Mouse (Mus musculus): ENCODE measurements around the gene Dnajc22. TPM values are rescaled to one million over a fixed set of nuclear protein-coding genes. Genes with fewer than 3 reads are reported as not detected.

The Dnajc22 gene
- polyA plus RNA-seq, 1 experiment from 2014 or later, result 0.21 TPM

DNA sequence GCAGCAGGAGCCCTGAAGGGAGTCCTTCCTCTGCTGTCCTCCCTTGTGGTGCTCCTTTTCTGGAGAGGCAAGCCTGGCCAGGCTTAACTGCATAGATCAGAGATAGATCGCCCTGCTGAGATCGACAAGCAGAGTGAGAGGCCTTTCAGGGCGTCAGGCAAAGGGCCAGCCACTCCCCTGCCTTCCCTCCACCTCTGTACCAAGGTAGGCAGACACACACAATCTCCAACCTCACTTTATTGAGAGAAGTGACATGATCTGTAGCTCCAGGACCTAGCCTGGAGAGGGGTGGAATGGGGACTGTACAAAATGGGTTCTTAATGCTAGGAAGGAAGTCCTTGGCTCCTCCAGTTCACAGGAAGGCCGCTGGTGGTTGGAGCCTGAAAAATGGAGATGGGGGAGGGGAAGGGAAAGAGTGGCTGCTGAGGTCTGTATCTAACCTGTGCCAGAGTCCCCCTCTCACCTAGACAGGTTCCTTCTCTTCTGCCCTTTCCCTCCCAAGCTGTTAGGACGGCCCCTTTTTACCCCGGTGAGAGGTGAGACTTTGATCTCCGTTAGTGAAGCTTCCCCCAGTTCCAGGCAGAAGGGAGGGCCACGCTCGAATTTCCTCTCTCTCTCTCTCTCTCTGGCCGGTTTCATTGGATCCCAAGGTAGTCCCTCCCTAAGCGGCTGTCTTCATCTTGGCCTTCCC, 9.0 kb upstream of the Dnajc22 start:
- 9% methylated on average over 11 of the region's 11 CpGs for WGBS
- H3K4me2 ChIP-seq (ENCODE audit: low read depth, low read length), result no peak overlapping the region
- no peak overlapping the region for H3K9ac ChIP-seq (replicated peaks; ENCODE audit: low read depth, low read length)
- no peak overlapping the region for H3K27ac ChIP-seq (ENCODE audit: low read depth, low read length)
- peaks cover 36% of the 10 kb centered on the region for H3K27me3 ChIP-seq (ENCODE audit: control insufficient read depth, insufficient read depth, low read length)
- no peak overlapping the region for H3K4me3 ChIP-seq (ENCODE audit: low read depth, low read length)
- ATAC-seq (ENCODE audit: low read depth), result no peak
- no peaks in the 10 kb centered on the region for H3K36me3 ChIP-seq (ENCODE audit: control insufficient read depth, insufficient read depth, low read length)
- H3K9me3 ChIP-seq (ENCODE audit: control insufficient read depth, low read length), result no peaks in the 10 kb centered on the region
- peaks cover 9% of the 10 kb centered on the region; the same call in 1 of the 2 replicates for H3K4me1 ChIP-seq (ENCODE audit: control insufficient read depth, insufficient read depth, low read length)

- Histone ChIP-seq H3K36me3 (ENCODE audit: control insufficient read depth, insufficient read depth, low read length) (no peaks in the 10 kb centered on the region), H3K4me3 (ENCODE audit: low read depth, low read length) (no peak overlapping the region), H3K27me3 (ENCODE audit: control insufficient read depth, insufficient read depth, low read length) (peaks cover 42% of the 10 kb centered on the region), H3K9ac (replicated peaks; ENCODE audit: low read depth, low read length) (no peak overlapping the region), H3K4me1 (ENCODE audit: control insufficient read depth, insufficient read depth, low read length) (peaks cover 11% of the 10 kb centered on the region; the same call in 1 of the 2 replicates), H3K4me2 (ENCODE audit: low read depth, low read length) (no peak overlapping the region), H3K27ac (ENCODE audit: low read depth, low read length) (no peak overlapping the region), H3K9me3 (ENCODE audit: control insufficient read depth, low read length) (no peaks in the 10 kb centered on the region)
- 11% methylated on average over 19 of the region's 19 CpGs for WGBS
- no peak for ATAC-seq (ENCODE audit: low read depth)
These were observed 8.4 kb upstream of the Dnajc22 start for GRCm38 (mm10) chr15:99084618-99085017.

DNA sequence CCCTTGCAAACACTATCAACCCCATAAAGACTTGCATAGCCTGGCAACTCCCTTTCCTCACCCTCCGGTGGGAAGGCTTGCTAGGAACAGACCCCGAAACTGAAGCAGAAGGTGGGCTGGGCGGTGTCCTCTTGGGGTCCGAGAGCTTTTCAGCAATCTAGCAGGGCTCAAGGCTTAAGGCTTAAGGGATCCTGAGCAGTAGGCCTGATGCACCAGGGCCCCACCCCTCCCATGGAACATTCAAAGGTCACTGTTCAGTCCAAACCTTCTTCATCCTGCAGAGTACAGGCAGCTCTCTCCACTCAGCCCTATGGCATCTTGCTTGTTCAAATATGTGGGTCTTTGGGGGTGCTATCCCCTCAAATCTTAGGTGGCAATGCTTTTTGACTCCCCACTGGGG, 7.0 kb upstream of the Dnajc22 start:
- WGBS, result 66% methylated on average over 4 of the region's 4 CpGs
- H3K9ac ChIP-seq (replicated peaks; ENCODE audit: low read depth, low read length), result no peak overlapping the region
- peaks cover 11% of the 10 kb centered on the region; the same call in 1 of the 2 replicates for H3K4me1 ChIP-seq (ENCODE audit: control insufficient read depth, insufficient read depth, low read length)
- no peaks in the 10 kb centered on the region for H3K9me3 ChIP-seq (ENCODE audit: control insufficient read depth, low read length)
- H3K27me3 ChIP-seq (ENCODE audit: control insufficient read depth, insufficient read depth, low read length), result peaks cover 44% of the 10 kb centered on the region
- H3K4me2 ChIP-seq (ENCODE audit: low read depth, low read length), result no peak overlapping the region
- H3K4me3 ChIP-seq (ENCODE audit: low read depth, low read length), result no peak overlapping the region
- no peaks in the 10 kb centered on the region for H3K36me3 ChIP-seq (ENCODE audit: control insufficient read depth, insufficient read depth, low read length)
- no peak overlapping the region for H3K27ac ChIP-seq (ENCODE audit: low read depth, low read length)
- no peak for ATAC-seq (ENCODE audit: low read depth)

GRCm38 (mm10) chr15:99087253-99088075, 5.5 kb upstream of the Dnajc22 start, which contains the start of gene C1ql4:
Gene C1ql4, minus strand, starts transcription at chr15:99087817.
- Histone ChIP-seq H3K27me3 (ENCODE audit: control insufficient read depth, insufficient read depth, low read length) (peaks cover 44% of the 10 kb centered on the region), H3K4me1 (ENCODE audit: control insufficient read depth, insufficient read depth, low read length) (peaks cover 11% of the 10 kb centered on the region; the same call in 1 of the 2 replicates), H3K4me2 (ENCODE audit: low read depth, low read length) (peak within 1 kb of the TSS; percentile 24; the same call in 1 of the 2 replicates), H3K9ac (replicated peaks; ENCODE audit: low read depth, low read length) (peak within 1 kb of the TSS; percentile 37; the same call in 1 of the 2 replicates), H3K9me3 (ENCODE audit: control insufficient read depth, low read length) (no peaks in the 10 kb centered on the region), H3K36me3 (ENCODE audit: control insufficient read depth, insufficient read depth, low read length) (no peaks in the 10 kb centered on the region), H3K4me3 (ENCODE audit: low read depth, low read length) (peak within 1 kb of the TSS; percentile 11; the same call in 1 of the 2 replicates), H3K27ac (ENCODE audit: low read depth, low read length) (no peak within 1 kb of the TSS)
- ATAC-seq (ENCODE audit: low read depth), result no peak
- WGBS, result 8% methylated on average over 54 of the region's 60 CpGs

DNA sequence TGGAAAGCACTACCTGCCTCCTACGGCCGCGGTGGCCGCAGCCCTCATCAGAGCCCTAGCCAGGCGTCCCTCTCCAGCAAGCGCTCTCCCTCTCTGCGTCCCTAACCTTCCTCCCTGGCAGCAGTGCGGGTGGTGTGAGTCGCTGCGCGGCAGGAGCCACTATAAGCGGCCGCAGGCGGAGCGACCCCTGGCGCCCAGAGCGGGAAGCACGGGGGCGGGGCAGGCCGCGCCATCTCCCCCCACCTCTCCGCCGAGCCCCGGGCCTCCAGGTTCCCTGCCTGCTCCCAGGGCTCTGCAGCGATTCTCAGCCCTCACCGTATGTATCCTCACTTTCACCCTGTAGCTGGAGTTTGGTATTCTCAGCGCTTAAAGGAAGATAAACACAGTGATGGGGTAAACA, 4.7 kb upstream of the Dnajc22 start:
- Histone ChIP-seq H3K27me3 (ENCODE audit: control insufficient read depth, insufficient read depth, low read length) (peaks cover 44% of the 10 kb centered on the region), H3K9ac (replicated peaks; ENCODE audit: low read depth, low read length) (peak overlapping the region; percentile 37; the same call in 1 of the 2 replicates)

DNA sequence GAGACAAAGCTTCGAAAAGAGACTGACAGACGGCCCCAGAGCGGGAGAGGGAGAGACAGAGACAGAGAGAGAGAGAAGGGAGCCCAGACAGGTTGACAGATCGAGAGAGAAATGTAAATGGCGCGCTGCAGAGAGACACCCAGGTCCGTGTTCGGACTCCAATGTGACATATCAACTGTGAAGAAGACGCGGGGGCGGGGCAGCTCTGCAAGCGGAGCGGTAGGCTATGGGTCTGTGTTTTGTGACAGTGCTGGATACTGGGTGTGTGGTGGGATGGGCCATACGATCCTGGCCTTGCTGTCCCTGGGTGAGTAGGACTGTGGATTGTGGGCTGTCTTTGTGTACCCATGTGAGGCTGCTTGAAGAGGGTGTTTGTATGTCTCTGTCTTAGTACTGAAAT, 3.9 kb upstream of the Dnajc22 start:
- WGBS, result 10% methylated on average over 14 of the region's 14 CpGs
- H3K4me3 ChIP-seq (ENCODE audit: low read depth, low read length), result no peak overlapping the region
- H3K4me1 ChIP-seq (ENCODE audit: control insufficient read depth, insufficient read depth, low read length), result peaks cover 18% of the 10 kb centered on the region
- no peaks in the 10 kb centered on the region for H3K36me3 ChIP-seq (ENCODE audit: control insufficient read depth, insufficient read depth, low read length)
- peaks cover 44% of the 10 kb centered on the region for H3K27me3 ChIP-seq (ENCODE audit: control insufficient read depth, insufficient read depth, low read length)
- no peak for ATAC-seq (ENCODE audit: low read depth)
- H3K9ac ChIP-seq (replicated peaks; ENCODE audit: low read depth, low read length), result no peak overlapping the region
- H3K9me3 ChIP-seq (ENCODE audit: control insufficient read depth, low read length), result no peaks in the 10 kb centered on the region
- no peak overlapping the region for H3K4me2 ChIP-seq (ENCODE audit: low read depth, low read length)
- H3K27ac ChIP-seq (ENCODE audit: low read depth, low read length), result no peak overlapping the region

More for the DNA sequence above, 4.7 kb upstream of the Dnajc22 start:
- no peaks in the 10 kb centered on the region for H3K9me3 ChIP-seq (ENCODE audit: control insufficient read depth, low read length)
- H3K4me2 ChIP-seq (ENCODE audit: low read depth, low read length), result peak overlapping the region; percentile 24; the same call in 1 of the 2 replicates
- H3K27ac ChIP-seq (ENCODE audit: low read depth, low read length), result no peak overlapping the region
- ATAC-seq (ENCODE audit: low read depth), result peak; percentile 62; the same call in 1 of the 2 replicates
- H3K4me1 ChIP-seq (ENCODE audit: control insufficient read depth, insufficient read depth, low read length), result peaks cover 11% of the 10 kb centered on the region; the same call in 1 of the 2 replicates
- peak overlapping the region; percentile 11; the same call in 1 of the 2 replicates for H3K4me3 ChIP-seq (ENCODE audit: low read depth, low read length)
- no peaks in the 10 kb centered on the region for H3K36me3 ChIP-seq (ENCODE audit: control insufficient read depth, insufficient read depth, low read length)
- WGBS, result 1% methylated on average over 27 of the region's 27 CpGs

DNA sequence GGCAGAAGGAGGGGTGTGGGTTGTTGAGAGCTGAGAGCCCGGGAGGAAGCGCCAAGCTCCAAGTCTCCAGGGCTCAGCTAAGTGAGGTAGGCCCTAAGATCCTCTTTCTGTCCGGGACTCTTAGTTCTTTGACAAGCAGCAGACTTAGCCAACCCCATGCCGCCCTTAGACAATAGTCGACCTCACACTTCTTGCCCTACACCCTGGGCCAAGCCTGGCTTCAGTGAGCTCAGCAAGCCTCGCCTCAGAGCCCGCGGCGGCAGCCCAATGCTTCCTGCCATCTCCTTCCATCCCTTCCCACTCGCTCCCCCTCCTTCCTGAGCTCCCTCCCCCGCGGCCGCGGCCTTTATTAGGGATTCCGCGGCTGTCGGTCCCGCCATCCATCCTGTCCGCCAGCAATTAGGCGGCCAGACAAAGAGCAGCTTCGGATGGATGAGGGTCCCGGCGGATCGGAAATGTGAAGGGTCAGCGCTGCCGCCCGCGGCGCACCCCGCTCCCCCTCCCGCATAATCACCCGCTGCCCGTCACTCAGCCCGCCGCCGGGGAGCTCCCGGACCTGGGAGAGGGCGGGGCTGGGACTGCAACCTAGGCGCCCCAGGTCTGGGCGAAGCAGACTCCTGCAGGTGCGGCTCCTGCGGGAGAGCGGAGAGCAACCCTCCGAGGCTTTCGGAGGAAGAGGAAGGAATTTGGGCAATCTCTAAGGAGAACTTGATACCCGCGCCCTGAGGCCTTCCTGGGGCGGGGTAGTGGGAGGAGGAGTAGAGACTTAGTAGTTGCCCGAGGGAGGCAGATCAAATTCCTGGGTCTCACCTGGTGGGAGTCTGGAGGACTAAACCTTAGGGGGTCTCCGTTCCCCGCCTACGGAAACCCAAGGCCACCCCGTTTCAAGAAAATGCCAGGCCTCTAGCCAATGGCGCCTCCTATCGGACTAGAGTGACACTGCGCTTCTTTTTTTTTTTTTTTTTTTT, 605 bp downstream of the Dnajc22 start:
- under 1% methylated on average over 56 of the region's 56 CpGs for WGBS
- ATAC-seq (ENCODE audit: low read depth), result peak; percentile 45; the same call in 1 of the 2 replicates

GRCm38 (mm10) chr15:99094631-99095270, 1.8 kb downstream of the Dnajc22 start:
- Histone ChIP-seq H3K36me3 (ENCODE audit: control insufficient read depth, insufficient read depth, low read length) (no peaks in the 10 kb centered on the region), H3K27me3 (ENCODE audit: control insufficient read depth, insufficient read depth, low read length) (peaks cover 20% of the 10 kb centered on the region), H3K4me3 (ENCODE audit: low read depth, low read length) (no peak overlapping the region), H3K9me3 (ENCODE audit: control insufficient read depth, low read length) (no peaks in the 10 kb centered on the region), H3K27ac (ENCODE audit: low read depth, low read length) (no peak overlapping the region), H3K9ac (replicated peaks; ENCODE audit: low read depth, low read length) (no peak overlapping the region), H3K4me1 (ENCODE audit: control insufficient read depth, insufficient read depth, low read length) (peaks cover 31% of the 10 kb centered on the region), H3K4me2 (ENCODE audit: low read depth, low read length) (0 out of 2 replicates have a peak overlapping the region, but pooled peaks have one; percentile 8)
- WGBS, result under 1% methylated on average over 27 of the region's 27 CpGs
- ATAC-seq (ENCODE audit: low read depth), result peak; percentile 39; the same call in 1 of the 2 replicates

More for the DNA sequence above, 605 bp downstream of the Dnajc22 start:
- Histone ChIP-seq H3K27me3 (ENCODE audit: control insufficient read depth, insufficient read depth, low read length) (peaks cover 24% of the 10 kb centered on the region), H3K4me1 (ENCODE audit: control insufficient read depth, insufficient read depth, low read length) (peaks cover 36% of the 10 kb centered on the region), H3K36me3 (ENCODE audit: control insufficient read depth, insufficient read depth, low read length) (no peaks in the 10 kb centered on the region), H3K9me3 (ENCODE audit: control insufficient read depth, low read length) (no peaks in the 10 kb centered on the region), H3K4me3 (ENCODE audit: low read depth, low read length) (peak overlapping the region; percentile 39), H3K27ac (ENCODE audit: low read depth, low read length) (no peak overlapping the region), H3K4me2 (ENCODE audit: low read depth, low read length) (peak overlapping the region; percentile 78), H3K9ac (replicated peaks; ENCODE audit: low read depth, low read length) (peak overlapping the region; percentile 60)

Measured in neural tube, embryonic 14.5 days (tissue).